Mouse (Mus musculus) heart, adult 2 months (tissue): ENCODE data around the gene Exoc3l4.

Source experiments
- CTCF ChIP-seq: fragments of 200-600 bp; IDR thresholded peaks from 2 replicates; pipeline ENCODE4 v1.8.1; 2022; ENCODE audit warnings: antibody characterized with exemption, mild to moderate bottlenecking, moderate library complexity
- POLR2A ChIP-seq: fragments of 200-500 bp; IDR thresholded peaks from 2 replicates; pipeline ENCODE4 v1.6.1; 2011; ENCODE audit warnings: mild to moderate bottlenecking, low read depth, low read length, control low read depth; ENCODE audit not compliant: insufficient read depth

- TF ChIP-seq CTCF (no peak), POLR2A (no peak)
These were observed 29.2 kb downstream of the Exoc3l4 start for GRCm38 (mm10) chr12:111445890-111446613.
